Mouse (Mus musculus) lung, postnatal 0 days (tissue): ENCODE results near the gene Chn2.

Experiments used
- CTCF ChIP-seq: IDR thresholded peaks from 2 replicates; pipeline ENCODE4 v1.5.1; 2016; ENCODE audit warnings: antibody characterized with exemption, mild to moderate bottlenecking
- EP300 ChIP-seq: IDR thresholded peaks from 2 replicates; pipeline ENCODE4 v1.6.1; 2016; ENCODE audit warnings: antibody characterized with exemption, mild to moderate bottlenecking, control low read depth

DNA sequence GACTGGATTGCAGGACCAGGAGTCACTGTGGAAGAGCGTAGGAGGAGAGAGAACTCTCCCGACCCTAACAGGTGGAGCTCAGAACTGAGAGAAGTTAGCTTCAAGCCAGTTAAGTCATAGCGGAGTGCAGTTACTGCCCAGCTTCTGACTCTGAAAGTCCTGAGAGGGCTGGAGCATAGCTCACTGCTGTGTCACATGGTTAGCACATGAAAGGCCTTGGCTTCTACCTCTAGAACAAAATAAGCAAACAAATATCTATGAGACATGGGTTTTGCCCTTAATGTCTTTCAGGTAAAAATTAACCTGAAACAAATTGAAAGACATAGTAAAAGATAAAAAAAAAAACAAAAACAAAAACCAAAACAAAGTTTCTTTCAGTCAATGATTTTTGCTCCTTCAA lies 91.5 kb downstream of the Chn2 start:
- TF ChIP-seq CTCF (no peak), EP300 (no peak)
